Mouse (Mus musculus) MEL (cell line): ENCODE measurements around the gene Drg1. TPM values are rescaled to one million over a fixed set of nuclear protein-coding genes. Genes with fewer than 3 reads are reported as not detected.

ENCODE experiments used
- DNase-seq: peaks from one replicate; pipeline ENCODE4 v3.0.0; 2011; ENCODE audit warnings: low read depth, low spot score
- H3K27ac ChIP-seq: 2 replicates; pipeline ENCODE4 v1.5.1; 2012; ENCODE audit warnings: low read depth, mild to moderate bottlenecking, control low read depth, low read length, moderate library complexity; ENCODE audit not compliant: control insufficient read depth
- H3K27me3 ChIP-seq, 2 experiments: fragments of 150-350 bp in 1 of 2; sonication (generic) in 1 of 2; 2 replicates each; pipeline ENCODE4 v1.6.1; 2012; ENCODE audit warnings: low read length in 2 of 2, mild to moderate bottlenecking in 2 of 2, improper control_type of control experiment in 1 of 2, moderate library complexity in 1 of 2; ENCODE audit not compliant: insufficient read depth in 2 of 2, control insufficient read depth in 1 of 2
- H3K36me3 ChIP-seq, 2 experiments: 2 replicates each; pipeline ENCODE4 v1.6.1; 2012 to 2014; ENCODE audit warnings: low read length in 2 of 2, improper control_type of control experiment in 1 of 2, inconsistent platforms in 1 of 2, mild to moderate bottlenecking in 1 of 2; ENCODE audit not compliant: insufficient read depth in 2 of 2, control insufficient read depth in 1 of 2
- H3K4me1 ChIP-seq, 2 experiments: fragments of 150-350 bp in 1 of 2; sonication (generic) in 1 of 2; 2 replicates each; pipeline ENCODE4 v1.6.1; 2012; ENCODE audit warnings: low read length in 2 of 2, improper control_type of control experiment in 1 of 2, mild to moderate bottlenecking in 1 of 2; ENCODE audit not compliant: insufficient read depth in 2 of 2, control insufficient read depth in 1 of 2
- H3K4me3 ChIP-seq, 2 experiments: fragments of 150-350 bp in 1 of 2; sonication (generic) in 1 of 2; 2 replicates each; pipeline ENCODE4 v1.5.1; 2012; ENCODE audit warnings: low read depth in 2 of 2, low read length in 2 of 2, mild to moderate bottlenecking in 2 of 2, moderate library complexity in 2 of 2, control low read depth in 1 of 2, improper control_type of control experiment in 1 of 2; ENCODE audit not compliant: control insufficient read depth in 1 of 2, insufficient read depth in 1 of 2
- H3K79me2 ChIP-seq: 2 replicates; pipeline ENCODE4 v1.6.1; 2012; ENCODE audit warnings: mild to moderate bottlenecking, low read length, moderate library complexity; ENCODE audit not compliant: control insufficient read depth, poor library complexity, insufficient read depth
- H3K9ac ChIP-seq: 2 replicates; pipeline ENCODE4 v1.6.1; 2012; ENCODE audit warnings: low read depth, mild to moderate bottlenecking, control low read depth, low read length, moderate library complexity; ENCODE audit not compliant: control insufficient read depth, poor library complexity, severe bottlenecking
- H3K9me3 ChIP-seq: fragments of 150-350 bp; sonication (generic); replicated peaks from 2 replicates; pipeline ENCODE4 v1.6.1; 2012; ENCODE audit warnings: mild to moderate bottlenecking, low read length, improper control_type of control experiment, moderate library complexity; ENCODE audit not compliant: insufficient read depth
- BHLHE40 ChIP-seq: IDR thresholded peaks from 2 replicates; pipeline ENCODE4 v1.6.1; 2012; ENCODE audit warnings: low read depth, mild to moderate bottlenecking, inconsistent platforms, low read length, improper control_type of control experiment, borderline replicate concordance
- CHD1 ChIP-seq: IDR thresholded peaks from 2 replicates; pipeline ENCODE4 v1.6.1; 2012; ENCODE audit warnings: low read depth, mild to moderate bottlenecking, inconsistent platforms, low read length, improper control_type of control experiment
- CTCF ChIP-seq, 3 experiments: IDR thresholded peaks in 2 of 3; conservative IDR thresholded peaks in 1 of 3; 2 replicates each; pipeline ENCODE4 v1.5.1; 2011 to 2012; ENCODE audit warnings: low read length in 3 of 3, low read depth in 2 of 3, mild to moderate bottlenecking in 2 of 3, improper control_type of control experiment in 1 of 3, inconsistent platforms in 1 of 3, mixed read lengths in 1 of 3, moderate library complexity in 1 of 3; ENCODE audit not compliant: control insufficient read depth in 1 of 3, insufficient read depth in 1 of 3, poor library complexity in 1 of 3, severe bottlenecking in 1 of 3
- ELF1 ChIP-seq: IDR thresholded peaks from 2 replicates; pipeline ENCODE4 v1.6.1; 2014; ENCODE audit warnings: low read depth, mild to moderate bottlenecking, inconsistent platforms, low read length, improper control_type of control experiment, moderate library complexity
- EP300 ChIP-seq, 2 experiments: IDR thresholded peaks; 2 replicates each; pipeline ENCODE4 v1.6.1; 2011; ENCODE audit warnings: improper control_type of control experiment in 2 of 2, low read length in 2 of 2, low read depth in 1 of 2, mild to moderate bottlenecking in 1 of 2
- GABPA ChIP-seq: IDR thresholded peaks from 2 replicates; pipeline ENCODE4 v1.6.1; 2012; ENCODE audit warnings: low read depth, mild to moderate bottlenecking, inconsistent platforms, low read length, improper control_type of control experiment, moderate library complexity
- HCFC1 ChIP-seq: IDR thresholded peaks from 2 replicates; pipeline ENCODE4 v1.6.1; 2012; ENCODE audit warnings: low read depth, mild to moderate bottlenecking, inconsistent platforms, low read length, improper control_type of control experiment, moderate library complexity
- JUND ChIP-seq: IDR thresholded peaks from 2 replicates; pipeline ENCODE4 v1.6.1; 2011; ENCODE audit warnings: low read depth, mild to moderate bottlenecking, improper control_type of control experiment, low read length
- MAX ChIP-seq: IDR thresholded peaks from 2 replicates; pipeline ENCODE4 v1.6.1; 2011; ENCODE audit warnings: low read length, improper control_type of control experiment
- MAZ ChIP-seq: IDR thresholded peaks from 2 replicates; pipeline ENCODE4 v1.6.1; 2012; ENCODE audit warnings: low read depth, mild to moderate bottlenecking, inconsistent platforms, low read length, improper control_type of control experiment
- MXI1 ChIP-seq: IDR thresholded peaks from 2 replicates; pipeline ENCODE4 v1.6.1; 2011; ENCODE audit warnings: mild to moderate bottlenecking, low read depth, low read length, improper control_type of control experiment
- MYB ChIP-seq: IDR thresholded peaks from 2 replicates; pipeline ENCODE4 v1.6.1; 2011; ENCODE audit warnings: mild to moderate bottlenecking, low read depth, low read length, improper control_type of control experiment
- MYC ChIP-seq: IDR thresholded peaks from 2 replicates; pipeline ENCODE4 v1.6.1; 2011; ENCODE audit warnings: low read depth, mild to moderate bottlenecking, low read length, improper control_type of control experiment, moderate library complexity
- POLR2AphosphoS2 ChIP-seq: IDR thresholded peaks from 2 replicates; pipeline ENCODE4 v1.6.1; 2011; ENCODE audit warnings: low read length, improper control_type of control experiment
- POLR2AphosphoS5 ChIP-seq: IDR thresholded peaks from 2 replicates; pipeline ENCODE4 v1.6.1; 2012; ENCODE audit warnings: low read depth, borderline replicate concordance, mild to moderate bottlenecking, inconsistent platforms, low read length, moderate library complexity, mixed read lengths
- SMC3 ChIP-seq: IDR thresholded peaks from 2 replicates; pipeline ENCODE4 v1.6.1; 2011; ENCODE audit warnings: low read depth, low read length, improper control_type of control experiment
- TBP ChIP-seq: IDR thresholded peaks from 2 replicates; pipeline ENCODE4 v1.8.0; 2011; ENCODE audit warnings: low read depth, low read length, improper control_type of control experiment
- TCF12 ChIP-seq: IDR thresholded peaks from 2 replicates; pipeline ENCODE4 v1.6.1; 2014; ENCODE audit warnings: low read depth, mild to moderate bottlenecking, inconsistent platforms, low read length, improper control_type of control experiment, moderate library complexity
- UBTF ChIP-seq: IDR thresholded peaks from 2 replicates; pipeline ENCODE4 v1.6.1; 2012; ENCODE audit warnings: low read depth, mild to moderate bottlenecking, inconsistent platforms, low read length, improper control_type of control experiment, moderate library complexity, borderline replicate concordance; ENCODE audit not compliant: insufficient read depth
- USF1 ChIP-seq: IDR thresholded peaks from 2 replicates; pipeline ENCODE4 v1.6.1; 2014; ENCODE audit warnings: low read depth, mild to moderate bottlenecking, inconsistent platforms, low read length, improper control_type of control experiment, moderate library complexity
- USF2 ChIP-seq, 2 experiments: IDR thresholded peaks; 2 replicates each; pipeline ENCODE4 v1.6.1; 2011 to 2012; ENCODE audit warnings: improper control_type of control experiment in 2 of 2, low read length in 2 of 2, borderline replicate concordance in 1 of 2, inconsistent platforms in 1 of 2, low read depth in 1 of 2, mild to moderate bottlenecking in 1 of 2; ENCODE audit not compliant: insufficient read depth in 1 of 2
- ZC3H11A ChIP-seq: IDR thresholded peaks from 2 replicates; pipeline ENCODE4 v1.6.1; 2012; ENCODE audit warnings: low read depth, mild to moderate bottlenecking, inconsistent platforms, low read length, improper control_type of control experiment
- ZKSCAN1 ChIP-seq: IDR thresholded peaks from 2 replicates; pipeline ENCODE4 v1.6.1; 2012; ENCODE audit warnings: low read depth, mild to moderate bottlenecking, inconsistent platforms, low read length, improper control_type of control experiment, moderate library complexity
- ZMIZ1 ChIP-seq: IDR thresholded peaks from 2 replicates; pipeline ENCODE4 v1.6.1; 2012; ENCODE audit warnings: low read depth, mild to moderate bottlenecking, inconsistent platforms, low read length, improper control_type of control experiment, moderate library complexity
- ZNF384 ChIP-seq: IDR thresholded peaks from 2 replicates; pipeline ENCODE4 v1.6.1; 2012; ENCODE audit warnings: low read depth, mild to moderate bottlenecking, inconsistent platforms, low read length, improper control_type of control experiment
- polyA plus RNA-seq, 2 experiments: library from polyadenylated mRNA; stranded (reverse) in 1 of 2; unstranded in 1 of 2; fragments of >175 nt in 1 of 2; fragments of >200 nt in 1 of 2; gene quantifications; 2 replicates each; pipeline versions ENCODE4 v1.2.1 to v1.2.4; 2012; ENCODE audit warnings: low replicate concordance in 2 of 2, low read depth in 1 of 2; ENCODE audit not compliant: insufficient read length in 2 of 2, insufficient read depth in 1 of 2, missing spikeins in 1 of 2
- total RNA-seq: library from RNA; depleted of rRNA; stranded (reverse); fragments of 300-350 nt; gene quantifications from 2 replicates; pipeline ENCODE4 v1.2.3, GENCODE M21; 2012

The Drg1 gene
- total and polyA plus RNA-seq, 3 experiments = 161 to 1,664 (median 212) TPM

DNA sequence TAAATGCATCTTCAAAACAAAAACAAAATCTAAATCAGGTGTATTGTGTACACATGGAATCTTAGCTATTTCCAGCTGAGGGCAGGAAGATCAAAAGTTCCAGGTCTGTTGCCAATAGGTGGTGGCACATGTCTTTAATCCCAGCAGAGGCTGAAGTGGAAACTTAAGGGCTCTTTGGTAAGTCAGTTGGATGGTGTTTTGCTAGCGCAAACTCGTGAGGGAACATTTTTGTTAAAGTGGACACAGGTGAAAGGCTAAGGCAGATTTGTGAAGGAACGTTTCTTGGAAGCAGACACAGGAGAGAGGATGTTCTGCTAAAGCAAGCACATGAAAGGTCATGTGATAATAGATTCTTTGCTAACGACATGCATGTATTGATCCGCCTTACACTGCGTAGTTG, 17.4 kb upstream of the Drg1 start:
- no peak overlapping the region for H3K9ac ChIP-seq
- peaks cover 3 to 16% of the 10 kb centered on the region in 2 experiments for H3K4me1 ChIP-seq
- H3K36me3 ChIP-seq = peaks cover 0 to 11% of the 10 kb centered on the region in 2 experiments; a peak in 2 of 4 replicates
- H3K27me3 ChIP-seq = no peaks in the 10 kb centered on the region
- H3K27ac ChIP-seq = no peak overlapping the region
- DNase-seq = no peak
- H3K79me2 ChIP-seq = peaks cover 2% of the 10 kb centered on the region; the same call in 1 of the 2 replicates
- no peak for TF ChIP-seq MYC
- TF ChIP-seq ZNF384 = no peak
- no peak for TF ChIP-seq CHD1
- TF ChIP-seq ZC3H11A = no peak
- TF ChIP-seq TCF12 = no peak
- TF ChIP-seq, all 39 proteins: peak for 0
- H3K9me3 ChIP-seq = no peaks in the 10 kb centered on the region
- H3K4me3 ChIP-seq = no peak overlapping the region

DNA sequence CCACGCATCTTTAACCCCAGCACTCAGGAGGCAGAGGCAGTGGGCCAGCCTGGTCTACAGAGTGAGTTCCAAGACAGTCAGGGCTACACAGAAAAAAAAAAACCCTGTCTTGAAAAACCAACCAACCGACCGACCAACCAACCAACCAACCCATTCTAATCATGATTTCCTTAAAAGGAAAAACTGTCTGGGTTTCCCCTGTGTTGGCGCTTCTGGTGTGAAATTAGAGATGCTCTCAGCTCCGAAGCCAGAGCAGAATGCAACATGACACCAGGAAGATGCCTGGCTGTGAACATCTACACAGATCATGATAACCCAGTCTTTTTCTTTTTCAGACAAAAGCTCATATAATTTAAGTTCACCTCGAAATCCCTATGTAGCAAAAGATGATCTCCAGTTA, 16.7 kb upstream of the Drg1 start:
- Histone ChIP-seq H3K27me3 (no peaks in the 10 kb centered on the region), H3K27ac (no peak overlapping the region), H3K4me1 (peaks cover 0 to 9% of the 10 kb centered on the region in 2 experiments; a peak in 2 of 4 replicates), H3K79me2 (no peaks in the 10 kb centered on the region), H3K9ac (no peak overlapping the region), H3K4me3 (no peak overlapping the region), H3K9me3 (no peaks in the 10 kb centered on the region), H3K36me3 (peaks cover 0 to 7% of the 10 kb centered on the region in 2 experiments; a peak in 2 of 4 replicates)
- DNase-seq = no peak
- no peak for TF ChIP-seq USF1
- TF ChIP-seq ZNF384 = no peak
- TF ChIP-seq EP300 (IDR thresholded peaks at IDR 0.05; ENCODE audit: low read depth in 1 of 2, low read length in 2 of 2) = no peak
- TF ChIP-seq UBTF = no peak
- TF ChIP-seq TBP = no peak
- TF ChIP-seq GABPA = no peak
- no peak for TF ChIP-seq MAX
- no peak for TF ChIP-seq ZMIZ1
- no peak for TF ChIP-seq MYC
- no peak for TF ChIP-seq POLR2AphosphoS5
- TF ChIP-seq TCF12 = no peak
- no peak for TF ChIP-seq MYB
- no peak for TF ChIP-seq HCFC1

DNA sequence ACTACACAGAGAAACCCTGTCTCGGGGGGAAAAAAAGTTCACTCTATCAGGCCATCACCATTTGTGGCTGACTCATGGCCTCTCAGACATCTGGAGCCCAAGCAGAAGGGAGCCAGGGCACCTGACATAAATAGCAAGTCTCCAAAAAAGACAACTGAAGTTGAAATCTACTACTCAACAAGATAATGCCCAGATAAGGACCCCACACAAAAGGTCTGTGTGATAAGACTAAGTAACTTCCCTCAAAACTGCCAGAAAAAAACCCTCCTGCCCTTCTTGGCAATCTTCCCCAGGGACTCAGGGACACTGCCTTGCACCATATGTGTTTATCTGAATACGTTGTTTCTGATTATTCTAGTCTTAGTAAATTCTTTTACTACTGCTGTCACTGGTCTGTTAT, 13.5 kb upstream of the Drg1 start:
- Histone ChIP-seq H3K27ac (peak overlapping the region; percentile 55), H3K79me2 (no peaks in the 10 kb centered on the region), H3K36me3 (peaks cover 0 to 5% of the 10 kb centered on the region in 2 experiments; a peak in 2 of 4 replicates), H3K27me3 (no peaks in the 10 kb centered on the region), H3K9me3 (no peaks in the 10 kb centered on the region), H3K4me3 (no peak overlapping the region), H3K9ac (no peak overlapping the region), H3K4me1 (peaks cover 0 to 5% of the 10 kb centered on the region in 2 experiments; a peak in 2 of 4 replicates)
- DNase-seq = peak; percentile 94
- TF ChIP-seq MXI1 (peak; percentile 65; the same call in 1 of the 2 replicates), CTCF (IDR thresholded peaks at IDR 0.05 in 2 of 3, conservative IDR thresholded peaks at IDR 0.05 in 1 of 3; ENCODE audit: control insufficient read depth in 1 of 3, insufficient read depth in 1 of 3, low read depth in 2 of 3, low read length in 3 of 3, poor library complexity in 1 of 3, severe bottlenecking in 1 of 3) (no peak), TBP (no peak), JUND (no peak), CHD1 (no peak), USF2 (IDR thresholded peaks at IDR 0.05; ENCODE audit: borderline replicate concordance in 1 of 2, insufficient read depth in 1 of 2, low read depth in 1 of 2, low read length in 2 of 2) (no peak), BHLHE40 (peak; percentile 69; the same call in 1 of the 2 replicates), GABPA (no peak; the same call in 1 of the 2 replicates), ZNF384 (peak; percentile 92), MYC (0 out of 2 replicates have a peak, but pooled peaks have one; percentile 63), ELF1 (no peak), POLR2AphosphoS2 (no peak), ZKSCAN1 (no peak), UBTF (no peak), MAZ (peak; percentile 60), SMC3 (no peak)
